Mouse (Mus musculus): ENCODE measurements around the gene Desi1.

Gene Desi1

GRCm38 (mm10) chr15:82033762-82034161 is at the start of gene Desi1:
Desi1 (minus strand) TSS chr15:82033862.
- no peak for DNase-seq (ENCODE audit: low spot score in 2 of 2)

- DNase-seq (ENCODE audit: low spot score in 2 of 2): peak in 1 of 2 experiments; percentile 46
Measured at GRCm38 (mm10) chr15:82081161-82081560, 47.5 kb upstream of the Desi1 start.

- DNase-seq (ENCODE audit: low spot score in 2 of 2): no peak
Measured at GRCm38 (mm10) chr15:82079883-82080282, 46.2 kb upstream of the Desi1 start.

GRCm38 (mm10) chr15:82073490-82073889 is 39.8 kb upstream of the Desi1 start:
- no peak for DNase-seq (ENCODE audit: low spot score in 2 of 2)

GRCm38 (mm10) chr15:82071816-82072469 is 38.3 kb upstream of the Desi1 start:
- DNase-seq (ENCODE audit: low spot score in 2 of 2): no peak

- DNase-seq (ENCODE audit: low spot score in 2 of 2): no peak
Measured at GRCm38 (mm10) chr15:82069898-82070297, 36.2 kb upstream of the Desi1 start, which contains the start of gene Mei1. Mei1 (plus strand) TSS chr15:82069996.

GRCm38 (mm10) chr15:82065511-82065910 is 31.8 kb upstream of the Desi1 start:
- DNase-seq (ENCODE audit: low spot score in 2 of 2): peak in 1 of 2 experiments; percentile 79

- DNase-seq (ENCODE audit: low spot score in 2 of 2): no peak
Measured at GRCm38 (mm10) chr15:82063909-82064308, 30.2 kb upstream of the Desi1 start.

GRCm38 (mm10) chr15:82058719-82059201 is 25.1 kb upstream of the Desi1 start, which contains the start of gene 4930407I10Rik:
4930407I10Rik (plus strand) TSS chr15:82059151.
- no peak for DNase-seq (ENCODE audit: low spot score in 2 of 2)

GRCm38 (mm10) chr15:82052544-82052943 is 18.9 kb upstream of the Desi1 start:
- DNase-seq (ENCODE audit: low spot score in 2 of 2): no peak

GRCm38 (mm10) chr15:82047080-82047883 is 13.6 kb upstream of the Desi1 start, which contains the start of gene Snu13:
Snu13 (minus strand) TSS chr15:82047598.
- peak; percentile 85 to 91 for DNase-seq (ENCODE audit: low spot score in 2 of 2)

- DNase-seq (ENCODE audit: low spot score in 2 of 2): no peak
Measured at GRCm38 (mm10) chr15:82046246-82046891, 12.7 kb upstream of the Desi1 start.

GRCm38 (mm10) chr15:82044166-82044784 is 10.6 kb upstream of the Desi1 start:
- no peak for DNase-seq (ENCODE audit: low spot score in 2 of 2)

GRCm38 (mm10) chr15:82040650-82041049 is 7.0 kb upstream of the Desi1 start:
- peak in 1 of 2 experiments; percentile 44 for DNase-seq (ENCODE audit: low spot score in 2 of 2)

- no peak for DNase-seq (ENCODE audit: low spot score in 2 of 2)
Measured at GRCm38 (mm10) chr15:82035904-82036689, 2.4 kb upstream of the Desi1 start.

- no peak for DNase-seq (ENCODE audit: low spot score in 2 of 2)
Measured at GRCm38 (mm10) chr15:82032386-82032785, 1.3 kb downstream of the Desi1 start.

GRCm38 (mm10) chr15:82027726-82028125 is 5.9 kb downstream of the Desi1 start:
- no peak for DNase-seq (ENCODE audit: low spot score in 2 of 2)

GRCm38 (mm10) chr15:82027276-82027675 is 6.4 kb downstream of the Desi1 start:
- no peak for DNase-seq (ENCODE audit: low spot score in 2 of 2)

GRCm38 (mm10) chr15:82023965-82024635 is 9.6 kb downstream of the Desi1 start:
- DNase-seq (ENCODE audit: low spot score in 2 of 2): no peak

GRCm38 (mm10) chr15:82022535-82023088 is 11.1 kb downstream of the Desi1 start:
- DNase-seq (ENCODE audit: low spot score in 2 of 2): no peak
